Mouse (Mus musculus): ENCODE results near the gene Exoc6b. TPM values are rescaled to one million over a fixed set of nuclear protein-coding genes. Genes with fewer than 3 reads are reported as not detected.

Gene Exoc6b
- polyA plus RNA-seq (2015; fragmentation: Nextera tagmentation; extraction: Ambion mirVana): 8.0 and 8.3 TPM in 2 replicates

DNA sequence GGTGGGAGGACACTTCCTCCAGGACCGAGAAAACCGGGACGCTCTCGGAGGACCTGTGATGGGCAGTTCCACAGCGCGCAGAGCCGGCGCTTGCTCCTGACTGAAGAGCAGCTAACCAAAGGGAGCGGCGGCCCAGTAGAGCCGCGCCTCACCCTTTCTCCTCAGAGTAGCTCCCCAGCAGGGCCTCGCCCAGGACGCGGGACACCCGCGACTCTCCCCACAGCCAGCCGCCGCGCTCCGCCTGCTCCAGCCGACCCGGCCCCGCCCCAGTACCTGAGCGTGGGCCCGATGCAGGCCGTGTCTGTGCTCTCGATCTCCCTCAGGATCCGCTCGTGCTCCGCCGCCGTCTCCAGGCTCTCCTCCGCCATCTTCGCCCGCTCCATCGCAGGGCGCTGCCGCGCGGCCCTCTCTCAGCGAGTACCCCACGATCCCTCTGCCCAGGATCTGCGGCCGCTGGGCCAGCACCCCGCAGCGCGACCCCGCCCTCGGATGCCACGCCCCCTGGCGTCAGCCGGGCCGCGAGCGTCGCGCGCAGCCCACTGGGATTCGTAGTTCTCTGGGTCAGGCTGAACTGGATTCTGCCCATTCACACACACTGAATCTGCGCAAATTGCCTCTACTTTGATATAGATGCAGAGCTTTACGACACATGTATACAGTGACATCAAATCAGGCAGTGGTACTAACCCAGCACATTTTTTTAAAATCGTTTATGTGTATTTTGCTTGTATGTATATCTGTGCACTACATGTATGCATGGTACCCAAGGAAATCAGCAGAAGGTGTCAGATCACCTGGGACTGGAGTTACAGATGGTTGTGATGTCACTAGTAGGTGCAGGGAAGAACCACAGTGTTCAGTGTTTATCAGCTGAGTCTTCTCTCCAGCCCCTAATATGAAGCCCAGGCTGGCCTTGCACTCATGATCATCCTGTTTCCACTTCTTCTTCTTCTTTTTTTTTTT lies at the start of gene Exoc6b:
TSS of gene Exoc6b (minus strand) at position 491 of the 963 bp plus-strand sequence.

DNA sequence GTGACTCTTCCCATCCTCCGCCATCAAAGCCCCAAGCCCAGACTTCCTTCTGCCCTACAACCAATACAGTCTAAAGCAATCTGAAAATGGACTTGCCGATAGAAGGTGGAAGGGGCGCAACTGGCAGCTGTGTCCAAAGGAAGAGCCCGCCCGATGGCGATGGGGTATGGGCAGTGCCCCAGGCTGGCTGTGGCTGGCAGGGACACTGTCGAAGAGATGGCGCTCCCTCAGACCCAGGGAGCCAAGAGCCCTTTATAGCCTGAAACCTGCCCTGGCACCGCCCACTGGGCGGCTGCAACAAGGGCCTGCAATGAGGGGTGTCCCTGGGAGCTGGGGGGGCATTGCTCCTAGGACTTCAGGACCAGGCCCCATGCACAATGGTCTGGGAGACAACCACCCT lies 475.6 kb downstream of the Exoc6b start, which contains the start of gene Cyp26b1:
TSS of gene Cyp26b1 (minus strand) at position 216 of the 400 bp plus-strand sequence.

Other genes with a start within 250 kb of the Exoc6b start
- 21.3 and 24.3 TPM in 2 replicates for gene Spr, start 68.3 kb upstream of the Exoc6b start, polyA plus RNA-seq (2015; fragmentation: Nextera tagmentation; extraction: Ambion mirVana)
- gene Emx1, start 117.9 kb upstream of the Exoc6b start, polyA plus RNA-seq (2015; fragmentation: Nextera tagmentation; extraction: Ambion mirVana): not detected in 2 replicates